Mouse (Mus musculus): Measurements from ENCODE around the gene Rpl23a.
"Not testable (repeated sequence)": the region's sequence is repeated elsewhere in the genome, so short reads cannot be mapped to it uniquely, and the experiment has no call there.

Rpl23a gene

DNA sequence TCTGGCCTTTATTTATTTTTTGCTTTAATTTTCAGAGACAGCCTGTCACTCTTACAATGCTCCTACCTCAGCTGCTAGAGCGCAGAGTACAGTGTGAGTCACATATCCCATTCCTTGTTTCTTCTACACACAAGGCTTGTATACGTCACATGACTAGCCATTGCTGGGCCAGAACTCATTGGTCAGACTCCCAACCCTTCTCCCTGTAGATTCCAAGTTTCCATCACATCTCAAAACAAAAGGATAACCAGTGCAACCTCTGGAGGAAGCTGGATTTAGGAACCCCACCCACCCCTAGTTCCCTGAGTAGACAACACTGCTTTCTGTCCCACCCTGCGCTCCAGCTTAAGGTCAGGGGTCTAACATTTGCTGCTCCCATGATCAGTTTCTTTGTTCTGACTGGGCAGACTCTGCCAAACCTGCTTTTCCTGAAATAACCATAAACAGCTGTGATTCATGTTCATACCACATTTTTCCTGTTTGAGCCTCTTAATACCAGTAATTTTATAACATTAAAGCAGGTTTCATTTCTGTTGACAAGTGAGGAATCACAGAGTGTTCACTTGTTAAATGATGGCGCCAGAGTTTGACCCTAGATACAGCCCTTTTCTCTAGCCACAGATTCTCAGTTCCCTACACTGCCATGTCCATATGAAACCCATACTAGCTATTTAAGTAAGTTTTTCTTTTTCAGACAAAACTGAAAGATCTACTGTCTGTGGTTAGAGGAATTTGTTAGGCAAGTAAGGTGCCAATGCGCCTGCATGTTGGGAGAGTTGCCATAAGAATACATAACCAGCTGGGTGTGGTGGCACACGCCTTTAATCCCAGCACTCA, 36.5 kb downstream of the Rpl23a start:
- DNase-seq (ENCODE audit: low spot score in 2 of 2): no peak

DNA sequence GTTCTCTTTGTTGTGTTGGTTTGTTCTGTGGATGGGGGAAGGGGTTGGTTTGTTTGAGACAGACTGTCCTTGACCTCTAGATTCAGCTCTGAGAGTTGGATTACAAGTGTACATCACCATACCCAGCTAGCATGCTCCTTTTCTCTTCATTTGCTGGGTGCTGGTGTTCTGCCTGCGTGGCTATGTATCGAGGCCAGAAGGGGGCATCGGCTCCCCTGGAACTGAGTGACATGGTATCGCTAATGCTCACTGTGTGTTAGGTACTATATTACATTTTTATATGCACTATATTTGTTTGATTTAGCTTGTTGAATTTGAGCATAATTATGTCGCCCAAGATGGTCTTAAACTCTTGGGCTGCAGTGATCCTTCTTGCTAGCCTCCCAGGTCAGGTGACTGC, 37.2 kb downstream of the Rpl23a start:
- no peak for DNase-seq (ENCODE audit: low spot score in 2 of 2)

DNA sequence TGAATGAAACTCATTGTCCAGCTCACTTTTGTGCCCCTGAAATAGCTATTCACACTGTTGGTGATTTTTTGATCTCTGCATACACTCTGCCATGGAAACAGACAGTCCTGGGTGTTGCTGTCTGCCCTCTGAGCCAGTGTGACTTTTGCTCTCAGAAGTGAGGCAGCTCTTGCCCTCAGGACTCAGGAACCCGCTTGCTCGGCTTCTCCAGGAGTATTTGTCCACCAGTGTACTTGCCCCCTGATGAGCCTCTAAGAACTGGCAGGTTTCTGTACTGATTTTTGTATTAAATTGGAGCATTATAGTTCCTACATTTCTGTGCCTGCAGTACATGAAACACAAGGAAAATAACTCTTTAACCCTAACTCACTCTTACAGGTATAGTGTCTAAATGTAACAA, 39.9 kb downstream of the Rpl23a start:
- DNase-seq (ENCODE audit: low spot score in 2 of 2): no peak

DNA sequence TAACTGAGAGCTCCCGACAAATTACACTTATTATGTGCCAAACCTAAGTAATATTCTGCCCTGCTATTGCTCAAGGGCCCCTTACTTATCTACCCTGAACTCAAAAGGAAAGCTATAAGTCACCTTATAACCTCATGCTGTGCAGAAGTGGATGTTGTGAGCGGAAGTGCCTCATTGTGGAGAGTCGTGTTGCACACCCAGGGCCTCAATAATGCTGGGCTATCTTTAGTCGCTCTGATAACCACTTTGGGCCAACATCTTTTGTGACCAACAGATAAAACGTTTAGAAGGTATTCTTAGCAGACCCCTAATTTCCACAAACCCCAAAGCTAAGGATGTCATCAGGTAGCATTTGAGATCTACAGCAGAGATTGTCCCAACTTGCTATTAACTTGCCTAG, 42.7 kb downstream of the Rpl23a start:
- DNase-seq (ENCODE audit: low spot score in 2 of 2): no peak

DNA sequence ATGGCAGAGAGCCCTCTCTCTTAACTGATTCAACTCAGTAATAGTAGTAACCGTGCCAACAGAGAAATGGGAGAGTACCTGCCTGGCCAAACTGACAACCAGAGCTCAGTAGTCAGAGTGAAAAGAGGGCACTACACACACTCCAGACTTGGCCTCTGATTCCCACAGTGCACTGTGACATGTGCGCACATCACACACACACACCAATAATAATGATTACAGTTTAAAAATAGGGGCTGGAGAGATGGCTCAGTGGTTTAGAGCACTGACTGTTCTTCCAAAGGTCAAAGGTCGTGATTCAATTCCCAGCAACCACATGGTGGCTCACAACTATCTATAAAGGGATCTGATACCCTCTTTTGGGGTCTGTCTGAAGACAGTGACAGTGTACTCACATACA, 45.4 kb downstream of the Rpl23a start:
- DNase-seq (ENCODE audit: low spot score in 2 of 2): no peak

DNA sequence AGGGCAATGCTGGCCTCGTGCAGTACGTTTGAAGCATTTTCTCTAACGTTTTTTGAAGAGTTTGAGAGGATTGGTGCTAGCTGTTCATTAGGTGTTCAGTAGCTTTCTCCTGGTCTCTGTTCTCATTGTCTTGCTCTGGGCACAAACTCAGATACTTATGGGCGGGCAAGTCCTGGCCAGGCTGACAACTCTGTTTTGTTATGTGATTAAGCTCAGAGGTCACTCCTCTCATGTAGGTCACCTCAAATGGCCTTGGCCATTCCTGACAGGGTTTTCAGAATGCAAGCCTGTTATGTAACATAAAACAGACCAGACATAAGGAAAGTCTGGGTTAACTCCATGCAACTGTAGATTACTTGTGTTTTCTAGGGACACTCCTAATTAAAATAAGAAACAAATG, 45.8 kb downstream of the Rpl23a start:
- DNase-seq (ENCODE audit: low spot score in 2 of 2): no peak

DNA sequence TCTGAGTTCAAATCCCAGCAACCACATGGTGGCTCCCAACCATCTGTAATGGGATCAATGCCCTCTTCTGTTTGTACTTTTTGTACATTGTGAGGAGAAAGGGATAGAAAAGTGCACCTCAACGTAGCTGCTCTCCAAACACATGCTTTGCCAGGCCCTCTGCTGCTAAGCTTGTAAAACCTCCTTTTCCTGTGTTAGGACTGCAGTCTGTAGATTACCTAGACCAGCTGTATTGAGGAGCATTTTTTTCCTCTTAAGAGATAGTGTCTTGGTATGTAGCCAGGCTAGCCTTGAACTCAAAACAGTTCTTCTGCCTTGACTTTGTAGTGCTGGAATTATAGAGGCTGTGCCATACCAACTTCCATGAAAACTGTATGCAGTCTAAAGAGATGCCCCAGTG, 47.3 kb downstream of the Rpl23a start:
- DNase-seq (ENCODE audit: low spot score in 2 of 2): no peak

DNA sequence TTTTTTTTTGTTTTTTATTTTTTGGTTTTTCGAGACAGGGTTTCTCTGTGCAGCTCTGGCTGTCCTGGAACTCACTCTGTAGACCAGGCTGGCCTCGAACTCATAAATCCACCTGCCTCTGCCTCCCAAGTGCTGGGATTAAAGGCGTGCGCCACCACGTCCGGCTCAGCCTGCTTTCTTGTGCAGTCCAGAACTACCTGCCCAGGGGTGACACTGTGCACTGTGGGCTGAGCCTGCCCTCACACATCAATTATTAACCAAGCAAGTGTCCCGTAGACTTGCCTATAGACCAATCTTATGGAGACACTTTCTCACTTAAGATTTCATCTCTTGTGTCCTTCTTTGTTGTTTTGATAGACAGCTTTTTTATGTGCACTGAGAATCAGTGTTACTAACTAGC, 48.1 kb downstream of the Rpl23a start:
- DNase-seq (ENCODE audit: low spot score in 2 of 2): not testable (repeated sequence)

DNA sequence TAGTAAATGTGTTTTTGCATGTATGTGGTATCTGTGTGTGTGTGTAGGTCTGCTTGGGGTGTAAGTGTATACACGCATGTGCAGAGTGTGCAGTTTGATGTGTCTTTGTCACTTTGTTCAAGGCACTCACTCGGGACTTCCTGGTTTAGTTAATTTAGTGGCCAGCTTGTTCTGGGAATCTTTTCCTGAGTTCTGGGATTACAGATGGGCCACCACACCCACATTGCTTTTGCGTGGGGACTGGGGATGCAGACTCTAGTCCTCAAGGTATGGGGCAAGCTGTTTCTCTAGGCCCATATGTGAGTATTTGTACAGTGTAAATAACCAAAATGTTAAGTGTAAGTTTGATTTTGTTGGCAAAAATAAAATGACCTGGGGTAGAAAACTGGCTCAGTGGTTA, 49.0 kb downstream of the Rpl23a start:
- DNase-seq (ENCODE audit: low spot score in 2 of 2): no peak

DNA sequence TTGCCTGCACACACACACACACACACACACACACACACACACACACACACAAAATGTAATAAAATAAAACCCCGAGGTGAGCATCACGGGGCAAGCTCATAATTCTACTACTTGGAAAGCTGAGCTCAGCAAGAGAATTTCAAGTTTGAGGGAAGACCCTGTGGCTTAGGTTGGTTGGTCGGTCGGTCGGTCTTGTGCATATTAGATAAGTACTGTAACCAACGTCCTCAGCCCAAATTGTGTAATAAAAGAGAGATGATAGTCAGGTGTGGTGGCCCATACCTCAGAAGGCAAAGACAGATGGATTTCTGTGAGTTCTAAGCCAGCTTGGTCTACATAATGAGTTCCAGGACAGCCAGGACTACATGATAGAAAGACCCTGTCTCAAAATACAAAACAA, 49.5 kb downstream of the Rpl23a start:
- no peak for DNase-seq (ENCODE audit: low spot score in 2 of 2)

All from urinary bladder, postnatal 4 days (tissue).